Mouse (Mus musculus) brain, embryonic 14.5 days (tissue): ENCODE measurements around the gene Mrpl55.

Experiments
- CTCF ChIP-seq: fragments of 200-500 bp; IDR thresholded peaks from 2 replicates; pipeline ENCODE4 v1.5.1; 2012; ENCODE audit warnings: inconsistent platforms, mild to moderate bottlenecking, moderate library complexity, borderline replicate concordance; ENCODE audit not compliant: insufficient read depth, insufficient read length; ENCODE audit errors: extremely low read depth
- POLR2A ChIP-seq: fragments of 200-500 bp; IDR thresholded peaks from 2 replicates; pipeline ENCODE4 v1.6.1; 2012; ENCODE audit warnings: mild to moderate bottlenecking, inconsistent platforms, borderline replicate concordance; ENCODE audit not compliant: poor library complexity, insufficient read depth, insufficient read length, severe bottlenecking; ENCODE audit errors: extremely low read depth

- TF ChIP-seq POLR2A (no peak), CTCF (no peak)
These were observed 14.7 kb downstream of the Mrpl55 start for GRCm38 (mm10) chr11:59216955-59217354.
